Mouse (Mus musculus) small intestine, adult 2 months (tissue): ENCODE results near the gene Scml4. TPM values are rescaled to one million over a fixed set of nuclear protein-coding genes. Genes with fewer than 3 reads are reported as not detected.

ENCODE experiments used
- H3K27ac ChIP-seq: fragments of 200-500 bp; 2 replicates; pipeline ENCODE4 v1.5.1; 2012; ENCODE audit warnings: low read depth, low read length, control low read depth, inconsistent platforms; ENCODE audit not compliant: insufficient read depth
- H3K27me3 ChIP-seq: fragments of 200-500 bp; 2 replicates; pipeline ENCODE4 v1.6.1; 2012; ENCODE audit warnings: mild to moderate bottlenecking, moderate library complexity, low read length, inconsistent platforms; ENCODE audit not compliant: control insufficient read depth, insufficient read depth
- H3K36me3 ChIP-seq: fragments of 200-500 bp; 2 replicates; pipeline ENCODE4 v1.6.1; 2012; ENCODE audit warnings: mild to moderate bottlenecking, low read length, control low read depth, inconsistent platforms; ENCODE audit not compliant: control insufficient read depth, insufficient read depth
- H3K4me1 ChIP-seq: fragments of 200-500 bp; 2 replicates; pipeline ENCODE4 v1.6.1; 2012; ENCODE audit warnings: low read length, inconsistent platforms, mixed read lengths; ENCODE audit not compliant: control insufficient read depth, insufficient read depth, insufficient read length
- H3K4me3 ChIP-seq: fragments of 200-500 bp; 2 replicates; pipeline ENCODE4 v1.5.1; 2012; ENCODE audit warnings: low read depth, mild to moderate bottlenecking, control low read depth, inconsistent platforms, low read length, moderate library complexity
- CTCF ChIP-seq: fragments of 200-500 bp; IDR thresholded peaks from 2 replicates; pipeline ENCODE4 v1.5.1; 2012; ENCODE audit warnings: low read depth, mild to moderate bottlenecking, control low read depth, inconsistent platforms, low read length, moderate library complexity, mixed read lengths; ENCODE audit not compliant: insufficient replicate concordance, insufficient read length; ENCODE audit errors: extremely low read depth
- POLR2A ChIP-seq: fragments of 200-500 bp; IDR thresholded peaks from 2 replicates; pipeline ENCODE4 v1.6.1; 2012; ENCODE audit warnings: low read depth, mild to moderate bottlenecking, control low read depth, inconsistent platforms, low read length, moderate library complexity
- WGBS: fragments of 180-500 bp; shearing (Covaris S2); methylation state at CpG from one replicate; pipeline ENCODE4 v1.1.7; 2018; 5-methylcytosine and 5-hydroxymethylcytosine counted together
- polyA plus RNA-seq: library from polyadenylated mRNA; depleted of rRNA; stranded (reverse); fragments of >200 nt; gene quantifications from 2 replicates; pipeline ENCODE4 v1.2.3, GENCODE M21; 2012

The Scml4 gene
- polyA plus RNA-seq, 1 experiment, result 12.1 TPM

DNA sequence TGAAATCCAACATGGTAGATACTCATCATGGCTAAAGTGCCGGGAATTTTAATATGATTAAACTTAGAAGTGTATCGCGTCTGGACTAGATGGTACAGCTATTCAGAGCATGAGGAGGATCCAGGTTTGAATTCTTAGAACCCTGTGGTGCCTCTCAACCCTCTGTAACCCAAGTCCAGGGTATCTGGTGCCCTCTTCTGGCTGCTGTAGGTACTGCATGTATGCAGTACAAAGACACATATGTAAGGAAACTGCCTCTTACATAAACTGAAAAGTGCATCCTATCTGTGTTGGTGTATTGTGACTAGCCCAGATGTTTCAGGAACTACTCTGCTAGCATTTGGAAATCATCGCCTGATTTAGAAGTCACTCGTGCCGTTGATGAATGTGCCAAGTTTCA, 129.7 kb downstream of the Scml4 start:
- no peak for TF ChIP-seq POLR2A
- peak; percentile 46; the same call in 1 of the 2 replicates for TF ChIP-seq CTCF
- Histone ChIP-seq H3K27me3 (no peaks in the 10 kb centered on the region), H3K4me1 (peaks cover 2% of the 10 kb centered on the region; the same call in 1 of the 2 replicates), H3K36me3 (no peaks in the 10 kb centered on the region), H3K27ac (no peak overlapping the region), H3K4me3 (no peak overlapping the region)
- WGBS, result 31% methylated on average over 6 of the region's 6 CpGs

DNA sequence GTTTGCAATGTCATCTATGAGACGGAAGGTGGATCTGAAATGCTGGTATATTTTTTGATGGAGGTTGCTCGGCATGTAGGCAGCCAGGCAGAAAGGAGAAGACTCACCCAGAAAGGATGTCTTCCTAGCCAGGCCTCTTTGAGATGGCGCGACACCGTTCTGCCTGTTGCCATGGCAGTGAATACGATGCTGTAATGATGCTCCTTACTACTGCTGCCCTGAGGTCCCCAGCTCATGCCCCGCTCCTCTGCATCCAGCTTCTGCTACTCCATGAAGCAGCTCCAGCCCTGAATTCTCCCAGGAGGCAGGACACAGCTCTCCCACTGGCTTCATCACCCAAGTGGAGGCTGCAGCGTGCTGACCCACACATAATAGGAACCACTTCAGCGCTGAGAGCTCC, 130.8 kb downstream of the Scml4 start:
- H3K36me3 ChIP-seq, result no peaks in the 10 kb centered on the region
- no peak overlapping the region for H3K4me3 ChIP-seq
- peaks cover 2% of the 10 kb centered on the region; the same call in 1 of the 2 replicates for H3K4me1 ChIP-seq
- no peak overlapping the region for H3K27ac ChIP-seq
- H3K27me3 ChIP-seq, result no peaks in the 10 kb centered on the region
- TF ChIP-seq CTCF (no peak), POLR2A (no peak)
- WGBS, result 80% methylated on average over 9 of the region's 9 CpGs

DNA sequence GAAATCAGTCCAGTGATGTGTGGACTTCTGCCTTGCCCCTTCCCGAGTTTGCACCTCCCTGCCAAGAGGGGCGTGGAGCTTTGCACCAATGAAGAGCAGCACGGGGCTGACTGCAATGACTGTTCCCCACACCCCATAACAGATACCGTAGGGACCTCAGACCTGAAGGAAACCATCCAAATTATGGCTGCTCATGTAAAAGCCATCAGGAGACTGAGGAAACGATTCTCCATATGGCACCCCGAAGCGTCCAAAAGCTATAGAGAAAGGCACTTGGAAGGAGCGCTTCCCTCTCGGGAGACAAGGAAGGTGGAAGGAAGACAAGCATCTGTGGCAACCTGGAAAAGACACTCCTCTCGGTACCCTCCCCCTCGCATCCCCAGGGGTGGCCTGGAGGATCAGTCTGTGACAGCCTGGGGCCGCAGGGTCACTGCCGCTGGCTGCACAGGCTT, 134.2 kb downstream of the Scml4 start:
- no peaks in the 10 kb centered on the region for H3K27me3 ChIP-seq
- 47% methylated on average over 13 of the region's 13 CpGs for WGBS
- H3K4me3 ChIP-seq, result no peak overlapping the region
- H3K4me1 ChIP-seq, result no peaks in the 10 kb centered on the region
- H3K36me3 ChIP-seq, result no peaks in the 10 kb centered on the region
- no peak for TF ChIP-seq POLR2A
- no peak for TF ChIP-seq CTCF
- H3K27ac ChIP-seq, result no peak overlapping the region

DNA sequence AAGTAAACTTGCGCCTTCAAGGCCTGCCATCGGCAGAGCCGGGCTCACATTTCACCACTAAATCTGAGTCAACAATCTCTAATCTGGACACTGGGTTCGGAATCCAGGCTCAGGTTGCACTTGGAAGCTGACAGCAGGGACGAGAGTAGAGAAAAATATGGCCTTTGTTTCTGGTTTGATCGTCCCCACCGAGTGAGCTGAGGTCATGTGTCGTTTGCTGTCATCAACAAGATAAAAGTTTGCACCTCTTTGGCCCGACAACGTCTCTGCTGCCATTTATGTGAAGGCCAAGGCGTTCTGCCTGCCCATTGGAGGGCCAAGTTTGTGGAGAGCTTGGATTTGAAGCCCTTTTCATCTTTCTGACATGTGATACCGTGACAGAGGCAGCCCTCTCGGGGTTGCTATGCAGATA, 135.3 kb downstream of the Scml4 start:
- H3K4me3 ChIP-seq, result no peak overlapping the region
- no peak overlapping the region for H3K27ac ChIP-seq

DNA sequence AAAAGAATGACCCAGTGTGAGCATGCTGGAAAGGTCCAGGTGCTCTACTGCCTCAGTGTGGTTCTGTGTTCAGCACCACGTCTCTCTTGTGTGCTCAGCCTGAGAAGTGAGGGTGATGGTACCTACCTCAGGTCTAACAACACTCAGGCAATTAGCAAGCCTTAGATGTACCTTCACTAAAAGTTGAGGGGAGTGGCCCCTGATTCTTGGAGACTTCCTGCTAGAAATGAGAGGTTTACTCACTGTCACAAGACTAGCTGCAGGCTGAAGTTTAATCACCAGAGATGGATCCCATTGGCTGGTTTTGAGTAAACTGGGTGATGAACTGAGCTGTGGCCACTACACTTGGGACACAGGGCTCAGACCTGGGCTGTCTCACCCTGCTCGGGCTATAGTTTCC, 137.1 kb downstream of the Scml4 start:
- Histone ChIP-seq H3K27me3 (0 out of 2 replicates have a peak, but pooled peaks cover 3% of the 10 kb centered on the region), H3K4me3 (no peak overlapping the region), H3K27ac (no peak overlapping the region), H3K36me3 (no peaks in the 10 kb centered on the region), H3K4me1 (no peaks in the 10 kb centered on the region)
- no peak for TF ChIP-seq CTCF
- TF ChIP-seq POLR2A, result no peak
- 81% methylated on average over 2 of the region's 2 CpGs for WGBS

More for the DNA sequence above, 135.3 kb downstream of the Scml4 start:
- Histone ChIP-seq H3K27me3 (no peaks in the 10 kb centered on the region), H3K4me1 (no peaks in the 10 kb centered on the region), H3K36me3 (no peaks in the 10 kb centered on the region)
- WGBS, result 48% methylated on average over 13 of the region's 13 CpGs
- TF ChIP-seq POLR2A (no peak), CTCF (no peak)

DNA sequence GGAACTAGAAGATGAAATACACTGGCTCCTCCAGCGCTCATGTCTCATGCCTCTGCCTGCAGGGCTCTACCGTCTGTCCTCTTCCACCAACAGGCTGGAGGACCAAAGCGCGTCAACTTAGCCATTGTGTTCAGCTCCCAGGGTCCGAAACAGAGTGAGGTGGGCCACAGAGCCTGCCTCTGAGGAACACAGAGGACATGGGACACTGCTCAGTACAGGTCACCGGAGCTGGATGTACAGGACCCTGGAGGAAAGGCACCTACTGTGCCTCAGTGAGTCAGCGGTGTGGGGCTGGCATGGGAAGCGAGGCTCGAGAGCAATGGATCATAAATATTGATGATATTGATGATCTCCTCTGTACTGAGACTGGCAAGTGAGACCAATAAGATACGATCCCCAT, 139.2 kb downstream of the Scml4 start:
- 92% methylated on average over 10 of the region's 10 CpGs for WGBS
- TF ChIP-seq CTCF (no peak), POLR2A (no peak)
- H3K4me3 ChIP-seq, result no peak overlapping the region
- H3K27ac ChIP-seq, result no peak overlapping the region
- no peaks in the 10 kb centered on the region for H3K4me1 ChIP-seq
- H3K27me3 ChIP-seq, result peaks cover 11% of the 10 kb centered on the region
- H3K36me3 ChIP-seq, result no peaks in the 10 kb centered on the region

DNA sequence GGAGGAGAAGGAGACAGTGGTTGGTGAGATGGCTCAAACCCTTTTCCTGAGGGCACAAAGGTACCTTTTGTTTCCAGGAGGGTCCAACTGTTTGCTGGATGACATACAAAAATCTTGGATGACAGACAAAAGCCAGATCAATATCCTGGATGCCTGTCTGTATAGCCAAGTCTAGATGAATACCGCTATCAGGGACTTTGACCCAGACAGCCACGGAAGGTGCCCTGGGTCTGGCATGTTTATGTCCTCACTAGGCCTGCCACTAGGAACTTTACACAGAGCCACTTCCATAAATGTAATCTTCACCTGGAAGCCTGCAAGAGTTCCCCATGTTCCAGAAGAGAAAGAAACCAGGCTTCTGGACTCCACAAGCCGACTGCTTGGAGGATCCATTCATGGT, 141.3 kb downstream of the Scml4 start:
- WGBS, result 28% methylated on average over 3 of the region's 3 CpGs
- Histone ChIP-seq H3K4me1 (no peaks in the 10 kb centered on the region), H3K27ac (no peak overlapping the region), H3K27me3 (peaks cover 11% of the 10 kb centered on the region), H3K36me3 (no peaks in the 10 kb centered on the region), H3K4me3 (no peak overlapping the region)
- TF ChIP-seq POLR2A (no peak), CTCF (no peak)

DNA sequence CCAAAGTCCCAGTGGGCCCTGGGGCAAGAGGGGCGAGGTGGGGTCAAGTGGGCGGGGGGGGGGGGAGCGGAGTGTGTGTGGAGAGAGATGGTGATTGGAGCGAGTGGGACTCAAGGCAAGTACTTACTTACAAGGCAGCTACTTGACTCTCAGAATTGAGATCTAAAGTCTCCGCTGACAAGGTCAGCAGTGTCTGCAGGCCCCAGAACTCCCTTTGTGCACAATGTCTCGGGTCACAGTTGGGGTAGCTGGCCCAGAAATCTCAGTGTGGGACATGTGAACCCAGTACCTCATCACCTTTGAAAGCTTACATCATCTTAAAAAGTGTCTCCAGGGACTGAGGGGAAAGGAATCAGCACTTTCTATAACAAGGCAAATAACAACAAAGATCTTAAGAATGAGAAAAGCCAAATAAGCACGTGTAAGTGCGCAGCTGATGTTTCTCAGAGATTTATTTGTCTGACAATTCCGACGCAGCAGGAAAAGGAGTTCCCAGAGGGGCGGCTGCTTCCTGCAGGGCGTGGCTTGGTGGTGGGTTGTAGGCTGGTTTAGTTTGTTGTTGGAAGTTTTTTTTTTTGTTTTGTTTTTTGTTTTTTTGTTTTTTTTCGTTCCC, 142.0 kb downstream of the Scml4 start:
- TF ChIP-seq POLR2A (no peak), CTCF (no peak)
- Histone ChIP-seq H3K36me3 (no peaks in the 10 kb centered on the region), H3K27ac (no peak overlapping the region), H3K27me3 (peaks cover 11% of the 10 kb centered on the region), H3K4me3 (no peak overlapping the region), H3K4me1 (no peaks in the 10 kb centered on the region)
- WGBS, result 36% methylated on average over 13 of the region's 13 CpGs
